Mouse (Mus musculus) stomach, postnatal 0 days (tissue): ENCODE results near the gene 3425401B19Rik. TPM values are rescaled to one million over a fixed set of nuclear protein-coding genes. Genes with fewer than 3 reads are reported as not detected.

ENCODE experiments used
- ATAC-seq: fragments of 200-750 bp; cut with Nextera tagmentation; 2 replicates; pipeline ENCODE4 v1.8.0; 2017; ENCODE audit not compliant: low FRiP score, low TSS enrichment
- DNase-seq: peaks from one replicate; pipeline ENCODE4 v3.0.0-alpha.2; 2016; ENCODE audit warnings: low spot score
- H3K27ac ChIP-seq: fragments of 300-500 bp; sonication (generic); replicated peaks from 2 replicates; pipeline ENCODE4 v1.5.1; 2014; ENCODE audit warnings: mild to moderate bottlenecking, control low read depth
- H3K27me3 ChIP-seq: fragments of 300-500 bp; sonication (generic); 2 replicates; pipeline ENCODE4 v1.6.1; 2014; ENCODE audit warnings: low read length; ENCODE audit not compliant: control insufficient read depth, insufficient read depth
- H3K36me3 ChIP-seq: fragments of 300-500 bp; sonication (generic); 2 replicates; pipeline ENCODE4 v1.6.1; 2014; ENCODE audit warnings: low read length, mixed read lengths; ENCODE audit not compliant: control insufficient read depth, insufficient read depth
- H3K4me1 ChIP-seq: fragments of 300-500 bp; sonication (generic); replicated peaks from 2 replicates; pipeline ENCODE4 v1.6.1; 2014; ENCODE audit warnings: antibody characterized with exemption; ENCODE audit not compliant: control insufficient read depth, insufficient read depth
- H3K4me2 ChIP-seq: fragments of 300-500 bp; sonication (generic); replicated peaks from 2 replicates; pipeline ENCODE4 v1.6.1; 2014; ENCODE audit warnings: low read depth, mild to moderate bottlenecking, control low read depth, moderate library complexity
- H3K4me3 ChIP-seq: fragments of 300-500 bp; sonication (generic); 2 replicates; pipeline ENCODE4 v1.5.1; 2014; ENCODE audit warnings: low read depth, low read length, control low read depth
- H3K9ac ChIP-seq: fragments of 300-500 bp; sonication (generic); 2 replicates; pipeline ENCODE4 v1.6.1; 2014; ENCODE audit warnings: mild to moderate bottlenecking, low read length, control low read depth, mixed read lengths
- H3K9me3 ChIP-seq: fragments of 300-500 bp; sonication (generic); 2 replicates; pipeline ENCODE4 v1.6.1; 2016; ENCODE audit warnings: low read length; ENCODE audit not compliant: control insufficient read depth
- CTCF ChIP-seq: IDR thresholded peaks from 2 replicates; pipeline ENCODE4 v1.5.1; 2016; ENCODE audit warnings: antibody characterized with exemption, low read depth, mild to moderate bottlenecking, moderate library complexity
- EP300 ChIP-seq: optimal IDR thresholded peaks from 2 replicates; pipeline ENCODE3; 2016; ENCODE audit warnings: antibody characterized with exemption
- WGBS: fragments of 180-500 bp; shearing (Covaris S2); extraction: QIAGEN DNeasy Blood & Tissue Kit; methylation state at CpG from one replicate; pipeline ENCODE4 v1.1.7; 2014; 5-methylcytosine and 5-hydroxymethylcytosine counted together
- polyA plus RNA-seq: library from polyadenylated mRNA; unstranded; fragments of >200 nt; fragmentation: Nextera tagmentation; extraction: Ambion mirVana; gene quantifications from 2 replicates; pipeline ENCODE4 v1.2.1, GENCODE M21; 2015

3425401B19Rik gene
- polyA plus RNA-seq, 1 experiment from 2014 or later: 0.02 TPM

GRCm38 (mm10) chr14:32682536-32682935, 2.6 kb downstream of the 3425401B19Rik start:
- no peak overlapping the region for H3K4me3 ChIP-seq
- H3K36me3 ChIP-seq: no peaks in the 10 kb centered on the region
- no peak for TF ChIP-seq EP300
- no peak for TF ChIP-seq CTCF
- no peaks in the 10 kb centered on the region for H3K27me3 ChIP-seq
- no peaks in the 10 kb centered on the region for H3K9me3 ChIP-seq
- H3K4me2 ChIP-seq: no peak overlapping the region
- DNase-seq (no peak), ATAC-seq (no peak)
- WGBS: 92% methylated on average over 12 of the region's 12 CpGs
- no peak overlapping the region for H3K27ac ChIP-seq
- 0 out of 2 replicates have a peak, but pooled peaks cover 3% of the 10 kb centered on the region for H3K4me1 ChIP-seq
- no peak overlapping the region for H3K9ac ChIP-seq

DNA sequence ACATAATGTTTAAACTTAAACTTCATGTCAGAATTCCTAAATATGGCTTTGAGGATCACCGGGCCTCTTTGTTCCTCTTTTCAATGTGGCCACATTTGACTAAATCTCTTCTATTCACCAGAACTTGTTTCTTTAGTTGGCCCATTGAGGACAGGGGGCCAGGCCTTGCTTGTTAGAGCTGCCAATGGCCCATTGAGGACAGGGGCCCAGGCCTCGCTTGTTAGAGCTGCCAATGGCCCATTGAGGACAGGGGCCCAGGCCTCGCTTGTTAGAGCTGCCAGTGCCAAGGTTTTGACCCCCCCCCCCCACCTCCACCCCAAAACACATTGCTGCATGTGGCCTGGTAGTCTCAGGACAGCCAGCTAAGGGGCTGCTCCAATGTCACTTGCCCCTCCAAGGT, 3.5 kb downstream of the 3425401B19Rik start:
- TF ChIP-seq CTCF: no peak
- DNase-seq: no peak
- Histone ChIP-seq H3K27me3 (no peaks in the 10 kb centered on the region), H3K4me3 (no peak overlapping the region), H3K4me2 (no peak overlapping the region), H3K36me3 (no peaks in the 10 kb centered on the region), H3K27ac (no peak overlapping the region), H3K9ac (no peak overlapping the region), H3K4me1 (0 out of 2 replicates have a peak, but pooled peaks cover 3% of the 10 kb centered on the region), H3K9me3 (no peaks in the 10 kb centered on the region)
- 89% methylated on average over 3 of the region's 3 CpGs for WGBS
- ATAC-seq: no peak

DNA sequence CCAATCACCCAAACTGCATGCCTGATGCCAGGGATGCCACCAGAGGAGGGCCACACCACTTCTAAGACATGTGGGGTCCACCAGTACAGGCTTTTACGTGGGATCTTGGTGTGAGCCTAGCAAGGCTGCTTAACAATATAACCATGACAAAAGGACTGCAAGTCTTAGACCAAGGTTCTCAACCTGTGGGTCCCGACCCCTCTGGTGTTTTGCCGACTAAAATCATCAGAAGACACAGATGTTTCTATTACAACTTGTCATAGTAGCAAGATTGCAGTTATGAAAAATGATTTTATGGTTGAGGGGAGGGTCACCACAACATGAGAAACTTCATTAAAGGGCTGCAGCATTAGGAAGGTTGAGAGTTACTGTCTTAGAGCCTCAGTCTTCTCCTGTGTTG, 6.5 kb downstream of the 3425401B19Rik start:
- no peaks in the 10 kb centered on the region for H3K9me3 ChIP-seq
- no peaks in the 10 kb centered on the region for H3K36me3 ChIP-seq
- no peaks in the 10 kb centered on the region for H3K27me3 ChIP-seq
- 66% methylated on average over 3 of the region's 3 CpGs for WGBS
- H3K4me2 ChIP-seq: no peak overlapping the region
- no peak for DNase-seq
- 0 out of 2 replicates have a peak, but pooled peaks cover 3% of the 10 kb centered on the region for H3K4me1 ChIP-seq
- no peak for ATAC-seq
- H3K27ac ChIP-seq: no peak overlapping the region
- no peak overlapping the region for H3K9ac ChIP-seq
- TF ChIP-seq EP300: no peak
- TF ChIP-seq CTCF: no peak
- no peak overlapping the region for H3K4me3 ChIP-seq

- no peak overlapping the region for H3K9ac ChIP-seq
- no peaks in the 10 kb centered on the region for H3K9me3 ChIP-seq
- no peak for ATAC-seq
- no peak for TF ChIP-seq EP300
- no peak for TF ChIP-seq CTCF
- no peak for DNase-seq
- no peaks in the 10 kb centered on the region for H3K27me3 ChIP-seq
- H3K27ac ChIP-seq: no peak overlapping the region
- whole genome bisulfite sequencing: 37% methylated on average over 3 of the region's 3 CpGs
- H3K4me1 ChIP-seq: no peaks in the 10 kb centered on the region
- H3K4me2 ChIP-seq: no peak overlapping the region
- H3K36me3 ChIP-seq: no peaks in the 10 kb centered on the region
- no peak overlapping the region for H3K4me3 ChIP-seq
Observed at GRCm38 (mm10) chr14:32673178-32673577, 11.9 kb downstream of the 3425401B19Rik start.

DNA sequence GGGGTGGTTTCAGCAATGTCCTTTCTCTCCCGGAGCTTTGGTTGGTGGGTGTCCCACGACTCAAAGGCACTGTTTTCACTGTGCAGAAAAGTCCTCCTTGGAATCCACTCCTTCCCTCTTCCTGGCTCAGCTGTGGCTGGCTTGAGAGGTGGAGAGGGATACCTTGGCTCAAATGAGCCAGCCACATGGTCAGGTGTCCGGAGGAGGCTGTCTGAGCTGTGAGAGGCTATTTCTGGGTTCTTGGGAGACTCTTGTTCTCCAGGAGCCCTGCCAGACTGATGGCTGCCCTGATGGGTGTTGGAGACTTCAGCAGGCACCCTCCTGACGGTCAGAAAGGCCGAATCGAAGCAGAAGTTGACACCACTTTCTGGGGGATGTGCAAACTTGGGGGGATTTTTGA, 22.0 kb downstream of the 3425401B19Rik start:
- Histone ChIP-seq H3K4me3 (no peak overlapping the region), H3K27ac (no peak overlapping the region), H3K4me1 (no peaks in the 10 kb centered on the region), H3K9ac (no peak overlapping the region), H3K4me2 (no peak overlapping the region), H3K27me3 (no peaks in the 10 kb centered on the region), H3K9me3 (no peaks in the 10 kb centered on the region), H3K36me3 (no peaks in the 10 kb centered on the region)
- no peak for DNase-seq
- 86% methylated on average over 6 of the region's 6 CpGs for WGBS
- ATAC-seq: no peak
- no peak for TF ChIP-seq EP300
- TF ChIP-seq CTCF: no peak

DNA sequence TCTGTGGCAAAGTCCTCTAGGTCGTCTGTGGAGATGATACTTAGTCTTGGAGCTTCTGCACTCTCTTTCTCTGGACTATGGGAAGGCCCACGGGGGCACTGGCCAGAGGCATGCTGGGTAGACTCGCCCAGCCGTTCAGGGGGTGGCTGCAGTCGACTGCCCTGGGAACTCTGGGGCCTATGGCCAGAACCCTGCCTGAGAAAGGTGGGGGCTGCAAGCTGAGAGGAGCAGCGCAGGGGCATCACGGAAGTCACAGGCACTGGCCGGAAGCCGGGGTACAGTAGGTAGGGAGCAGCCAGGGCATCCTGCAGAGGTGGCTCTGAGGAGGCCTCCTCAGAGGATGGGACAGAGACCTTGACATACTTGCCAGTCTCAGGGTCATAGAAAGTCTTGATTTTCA, 25.3 kb downstream of the 3425401B19Rik start:
- Histone ChIP-seq H3K4me1 (no peaks in the 10 kb centered on the region), H3K9me3 (no peaks in the 10 kb centered on the region), H3K27ac (no peak overlapping the region), H3K4me2 (no peak overlapping the region), H3K27me3 (no peaks in the 10 kb centered on the region), H3K9ac (no peak overlapping the region), H3K4me3 (no peak overlapping the region), H3K36me3 (no peaks in the 10 kb centered on the region)
- WGBS: 83% methylated on average over 9 of the region's 9 CpGs
- TF ChIP-seq EP300 (no peak), CTCF (no peak)
- ATAC-seq (no peak), DNase-seq (no peak)
